Mouse (Mus musculus): ENCODE data around the gene Sphk1. TPM values are rescaled to one million over a fixed set of nuclear protein-coding genes. Genes with fewer than 3 reads are reported as not detected.
A peak's percentile ranks its signal among the peaks of the same experiment; 100 is the strongest.

Sphk1 gene
- polyA plus RNA-seq, 1 experiment, result 11.3 TPM

DNA sequence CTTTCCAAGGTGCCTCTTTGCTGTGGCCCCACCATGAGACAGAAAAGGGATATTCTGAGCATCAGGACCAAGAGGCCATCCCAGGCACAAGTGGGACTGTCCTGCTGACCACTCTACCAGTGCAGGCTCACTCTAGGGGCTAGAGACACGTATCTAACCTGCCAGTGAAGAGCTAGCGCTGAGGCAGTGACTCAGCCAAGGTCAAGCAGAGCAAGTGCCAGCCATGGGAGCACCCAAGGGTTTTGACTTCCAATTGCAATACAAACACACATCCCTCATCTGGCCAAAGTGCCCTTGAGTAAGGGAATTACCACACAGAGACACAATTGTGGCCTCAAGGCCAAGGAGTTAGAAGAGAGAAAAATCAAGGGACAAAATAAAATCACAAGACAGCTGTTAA lies 44.7 kb downstream of the Sphk1 start:
- H3K79me3 ChIP-seq (ENCODE audit: low read depth), result peaks cover 93% of the 10 kb centered on the region
- no peaks in the 10 kb centered on the region for H3K27me3 ChIP-seq (ENCODE audit: control insufficient read depth, insufficient read depth, insufficient read length)
- no peak overlapping the region for H3ac ChIP-seq (ENCODE audit: control insufficient read depth, insufficient read length, low read depth)
- no peak overlapping the region for H3K4me3 ChIP-seq (ENCODE audit: insufficient read depth, poor library complexity, severe bottlenecking)
- H3K36me3 ChIP-seq (ENCODE audit: control insufficient read depth, insufficient read depth), result peaks cover 10% of the 10 kb centered on the region
- peaks cover 100% of the 10 kb centered on the region for H3K79me2 ChIP-seq (ENCODE audit: control insufficient read depth, insufficient read depth)
- TF ChIP-seq FOSL1 (IDR thresholded peaks at IDR 0.05; ENCODE audit: insufficient read depth, low read length, poor library complexity, severe bottlenecking), result no peak
- no peak for TF ChIP-seq MYOD1 (IDR thresholded peaks at IDR 0.05; ENCODE audit: control insufficient read depth, insufficient read length, low read depth)
- no peak for TF ChIP-seq MAX (IDR thresholded peaks at IDR 0.05)
- no peak for TF ChIP-seq USF1 (IDR thresholded peaks at IDR 0.05; ENCODE audit: low read depth)
- TF ChIP-seq CTCF (IDR thresholded peaks at IDR 0.05; ENCODE audit: control insufficient read depth, insufficient read depth, insufficient read length), result no peak
- no peak for TF ChIP-seq MYOG (IDR thresholded peaks at IDR 0.05; ENCODE audit: control insufficient read depth, extremely low read depth, insufficient read length)
- no peak for TF ChIP-seq CEBPB (IDR thresholded peaks at IDR 0.05; ENCODE audit: low read depth)

DNA sequence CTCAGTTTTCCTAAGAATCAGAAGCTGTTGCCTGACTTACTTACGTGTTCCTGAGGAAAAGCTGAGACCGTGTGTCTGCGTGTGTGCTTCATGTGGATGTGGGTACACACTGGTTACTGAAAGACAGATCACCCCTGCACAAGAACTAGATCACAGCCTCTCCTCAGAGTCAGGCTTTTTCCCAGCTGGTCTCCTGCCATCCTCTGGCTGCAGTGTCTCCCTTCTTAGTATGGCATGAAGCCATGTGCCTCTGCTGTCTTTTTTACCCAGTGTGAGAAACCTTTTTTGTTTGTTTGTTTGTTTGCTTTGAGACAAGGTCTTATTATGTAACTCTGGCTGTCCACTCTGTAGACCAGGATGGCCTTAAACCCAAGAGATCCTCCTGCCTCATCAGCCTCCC lies 48.6 kb downstream of the Sphk1 start:
- peaks cover 70% of the 10 kb centered on the region for H3K79me2 ChIP-seq (ENCODE audit: control insufficient read depth, insufficient read depth)
- peaks cover 62% of the 10 kb centered on the region for H3K79me3 ChIP-seq (ENCODE audit: low read depth)
- H3ac ChIP-seq (ENCODE audit: control insufficient read depth, insufficient read length, low read depth), result no peak overlapping the region
- peaks cover 4% of the 10 kb centered on the region for H3K36me3 ChIP-seq (ENCODE audit: control insufficient read depth, insufficient read depth)
- H3K4me3 ChIP-seq (ENCODE audit: insufficient read depth, poor library complexity, severe bottlenecking), result no peak overlapping the region
- no peak for TF ChIP-seq MYOD1 (IDR thresholded peaks at IDR 0.05; ENCODE audit: control insufficient read depth, insufficient read length, low read depth)
- TF ChIP-seq CTCF (IDR thresholded peaks at IDR 0.05; ENCODE audit: control insufficient read depth, insufficient read depth, insufficient read length), result no peak
- TF ChIP-seq FOSL1 (IDR thresholded peaks at IDR 0.05; ENCODE audit: insufficient read depth, low read length, poor library complexity, severe bottlenecking), result no peak
- no peak for TF ChIP-seq USF1 (IDR thresholded peaks at IDR 0.05; ENCODE audit: low read depth)
- no peak for TF ChIP-seq MYOG (IDR thresholded peaks at IDR 0.05; ENCODE audit: control insufficient read depth, extremely low read depth, insufficient read length)
- no peak for TF ChIP-seq CEBPB (IDR thresholded peaks at IDR 0.05; ENCODE audit: low read depth)
- TF ChIP-seq MAX (IDR thresholded peaks at IDR 0.05), result no peak
- H3K27me3 ChIP-seq (ENCODE audit: control insufficient read depth, insufficient read depth, insufficient read length), result no peaks in the 10 kb centered on the region

DNA sequence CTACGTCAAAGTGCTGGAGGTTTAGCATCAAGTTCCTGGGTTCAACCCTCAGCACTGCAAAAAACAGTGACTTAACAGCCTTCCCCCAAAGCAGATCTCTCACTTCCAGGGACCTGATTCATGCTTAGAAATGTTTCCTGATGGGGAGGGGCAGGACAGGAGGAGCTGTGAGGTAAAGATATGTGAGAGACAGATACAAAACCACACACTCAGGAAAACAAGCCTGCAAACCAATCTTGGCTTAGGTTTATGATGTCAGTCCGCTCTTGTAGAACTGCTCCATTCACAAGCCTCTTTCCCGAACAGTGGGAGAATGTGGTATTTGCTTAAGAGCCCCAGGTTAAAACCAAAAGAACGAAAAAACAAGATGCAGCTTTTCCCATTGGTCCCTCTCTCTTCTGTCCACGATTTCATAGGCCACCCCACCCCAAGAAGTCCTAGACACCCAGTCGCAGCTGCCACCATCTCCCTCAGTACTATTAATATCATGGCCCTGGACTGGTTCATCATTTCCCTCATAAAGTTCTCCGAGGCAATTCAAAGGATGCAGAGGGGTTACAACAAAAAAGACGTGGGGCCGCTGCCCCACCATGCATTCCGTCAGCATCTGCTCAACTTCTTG lies 49.4 kb downstream of the Sphk1 start:
- TF ChIP-seq FOSL1 (IDR thresholded peaks at IDR 0.05; ENCODE audit: insufficient read depth, low read length, poor library complexity, severe bottlenecking) (no peak), MYOG (IDR thresholded peaks at IDR 0.05; ENCODE audit: control insufficient read depth, extremely low read depth, insufficient read length) (no peak), MAX (IDR thresholded peaks at IDR 0.05) (no peak), CEBPB (IDR thresholded peaks at IDR 0.05; ENCODE audit: low read depth) (no peak), USF1 (IDR thresholded peaks at IDR 0.05; ENCODE audit: low read depth) (no peak), CTCF (IDR thresholded peaks at IDR 0.05; ENCODE audit: control insufficient read depth, insufficient read depth, insufficient read length) (no peak), MYOD1 (IDR thresholded peaks at IDR 0.05; ENCODE audit: control insufficient read depth, insufficient read length, low read depth) (no peak)
- Histone ChIP-seq H3K79me2 (ENCODE audit: control insufficient read depth, insufficient read depth) (peaks cover 61% of the 10 kb centered on the region), H3K27me3 (ENCODE audit: control insufficient read depth, insufficient read depth, insufficient read length) (no peaks in the 10 kb centered on the region), H3K36me3 (ENCODE audit: control insufficient read depth, insufficient read depth) (peaks cover 4% of the 10 kb centered on the region), H3K79me3 (ENCODE audit: low read depth) (peaks cover 54% of the 10 kb centered on the region), H3ac (ENCODE audit: control insufficient read depth, insufficient read length, low read depth) (peak overlapping the region; percentile 87), H3K4me3 (ENCODE audit: insufficient read depth, poor library complexity, severe bottlenecking) (peak overlapping the region; percentile 85)

DNA sequence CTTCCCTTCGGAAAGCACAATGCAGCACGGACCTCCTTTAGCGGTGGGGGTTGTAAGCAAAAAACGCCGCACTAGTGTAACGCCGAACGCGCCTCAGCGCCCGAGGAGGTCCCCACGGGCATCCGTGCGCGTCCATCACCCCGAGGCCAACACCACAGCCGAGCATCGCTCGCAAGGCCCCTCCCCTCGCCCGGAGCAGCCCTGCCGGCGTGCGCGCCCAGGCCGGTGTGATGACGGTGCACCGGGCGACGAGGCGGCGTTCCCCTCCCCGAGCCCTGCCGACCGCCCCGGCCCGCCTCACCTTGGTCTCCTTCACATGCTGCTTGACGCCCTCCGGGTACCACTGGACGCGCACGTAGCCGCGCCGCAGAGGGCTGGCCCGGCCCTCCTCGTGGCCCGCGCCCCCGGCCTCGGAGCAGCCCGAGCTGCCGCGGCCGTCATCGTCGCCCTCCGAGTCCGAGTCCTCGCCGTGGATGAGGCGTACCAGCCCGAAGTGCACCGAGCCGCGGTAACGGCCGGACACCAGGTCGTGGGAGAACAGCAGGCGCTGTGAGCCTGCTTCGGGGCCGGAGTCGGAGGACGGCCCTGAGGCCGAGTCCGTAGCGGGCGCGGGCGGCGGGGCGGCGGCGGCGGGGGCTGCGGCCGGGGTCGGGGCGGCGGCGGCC lies 50.1 kb downstream of the Sphk1 start:
- Histone ChIP-seq H3K79me2 (ENCODE audit: control insufficient read depth, insufficient read depth) (peaks cover 54% of the 10 kb centered on the region), H3K27me3 (ENCODE audit: control insufficient read depth, insufficient read depth, insufficient read length) (no peaks in the 10 kb centered on the region), H3K4me3 (ENCODE audit: insufficient read depth, poor library complexity, severe bottlenecking) (peak overlapping the region; percentile 85), H3K79me3 (ENCODE audit: low read depth) (peaks cover 47% of the 10 kb centered on the region), H3ac (ENCODE audit: control insufficient read depth, insufficient read length, low read depth) (peak overlapping the region; percentile 87), H3K36me3 (ENCODE audit: control insufficient read depth, insufficient read depth) (peaks cover 4% of the 10 kb centered on the region)
- no peak for TF ChIP-seq CTCF (IDR thresholded peaks at IDR 0.05; ENCODE audit: control insufficient read depth, insufficient read depth, insufficient read length)
- no peak for TF ChIP-seq MYOD1 (IDR thresholded peaks at IDR 0.05; ENCODE audit: control insufficient read depth, insufficient read length, low read depth)
- TF ChIP-seq MAX (IDR thresholded peaks at IDR 0.05), result no peak
- TF ChIP-seq MYOG (IDR thresholded peaks at IDR 0.05; ENCODE audit: control insufficient read depth, extremely low read depth, insufficient read length), result no peak
- no peak for TF ChIP-seq CEBPB (IDR thresholded peaks at IDR 0.05; ENCODE audit: low read depth)
- no peak for TF ChIP-seq USF1 (IDR thresholded peaks at IDR 0.05; ENCODE audit: low read depth)
- TF ChIP-seq FOSL1 (IDR thresholded peaks at IDR 0.05; ENCODE audit: insufficient read depth, low read length, poor library complexity, severe bottlenecking), result no peak

DNA sequence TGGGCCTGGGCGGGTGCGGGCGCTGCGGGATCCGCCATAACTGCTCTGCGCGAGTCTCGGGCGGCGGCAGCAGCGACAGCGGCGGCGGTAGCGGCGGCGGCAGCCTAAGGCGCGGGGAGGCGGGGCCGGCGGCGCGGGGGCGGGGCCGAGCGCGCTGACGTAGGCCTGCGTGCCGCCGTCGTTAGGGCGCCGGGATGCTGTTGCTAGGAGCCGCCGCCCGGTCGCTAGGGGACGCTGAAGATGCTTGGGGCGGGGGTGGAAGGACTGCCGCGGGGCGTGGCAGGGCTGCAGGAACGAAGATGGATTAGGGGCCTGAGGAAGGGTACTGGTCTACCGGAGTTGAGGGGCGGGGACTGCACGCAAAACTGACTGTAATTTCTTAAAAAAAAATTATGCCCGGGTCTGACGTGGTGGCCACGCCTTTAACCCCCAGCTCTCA lies 50.7 kb downstream of the Sphk1 start, which contains the start of gene Ube2o:
Gene Ube2o, minus strand, starts transcription at position 72 of the 439 bp plus-strand sequence.
- Histone ChIP-seq H3K27me3 (ENCODE audit: control insufficient read depth, insufficient read depth, insufficient read length) (no peaks in the 10 kb centered on the region), H3K4me3 (ENCODE audit: insufficient read depth, poor library complexity, severe bottlenecking) (peak within 1 kb of the TSS; percentile 85), H3K79me2 (ENCODE audit: control insufficient read depth, insufficient read depth) (peaks cover 48% of the 10 kb centered on the region), H3K79me3 (ENCODE audit: low read depth) (peaks cover 42% of the 10 kb centered on the region), H3K36me3 (ENCODE audit: control insufficient read depth, insufficient read depth) (peaks cover 4% of the 10 kb centered on the region), H3ac (ENCODE audit: control insufficient read depth, insufficient read length, low read depth) (peak within 1 kb of the TSS; percentile 87)
- TF ChIP-seq CTCF (IDR thresholded peaks at IDR 0.05; ENCODE audit: control insufficient read depth, insufficient read depth, insufficient read length) (peak; percentile 19), MYOD1 (IDR thresholded peaks at IDR 0.05; ENCODE audit: control insufficient read depth, insufficient read length, low read depth) (no peak)

Data from C2C12 (cell line).